Mouse (Mus musculus): ENCODE measurements at regions not wholly inside any gene's neighbourhood (a gene's known extent, or its start where the extent isn't known, plus 50 kb on each side); places are given as distances from the start of the nearest gene placed in this dataset.

- Histone ChIP-seq H3K4me3 (ENCODE audit: low read depth, low read length) (no peak overlapping the region), H3K4me1 (ENCODE audit: insufficient read depth) (no peaks in the 10 kb centered on the region), H3K9ac (no peak overlapping the region), H3K36me3 (ENCODE audit: insufficient read depth) (no peaks in the 10 kb centered on the region), H3K4me2 (ENCODE audit: low read depth) (no peak overlapping the region), H3K27ac (ENCODE audit: low read depth, low read length) (no peak overlapping the region), H3K27me3 (ENCODE audit: insufficient read depth, low read length) (no peaks in the 10 kb centered on the region), H3K9me3 (ENCODE audit: low read length) (no peaks in the 10 kb centered on the region)
- no peak for DNase-seq
- no peak for ATAC-seq
- 90% methylated on average over 3 of the region's 3 CpGs for WGBS
- no peak for TF ChIP-seq CTCF (IDR thresholded peaks at IDR 0.05; ENCODE audit: low read depth)
Observed at GRCm38 (mm10) chr10:112648986-112649385, 279.8 kb downstream of the Atxn7l3b start.
